Mouse (Mus musculus) small intestine, adult 2 months (tissue): ENCODE data around the gene Rpl35. TPM values are rescaled to one million over a fixed set of nuclear protein-coding genes. Genes with fewer than 3 reads are reported as not detected.

Experiments
- H3K27ac ChIP-seq: fragments of 200-500 bp; 2 replicates; pipeline ENCODE4 v1.5.1; 2012; ENCODE audit warnings: low read depth, low read length, control low read depth, inconsistent platforms; ENCODE audit not compliant: insufficient read depth
- H3K27me3 ChIP-seq: fragments of 200-500 bp; 2 replicates; pipeline ENCODE4 v1.6.1; 2012; ENCODE audit warnings: mild to moderate bottlenecking, moderate library complexity, low read length, inconsistent platforms; ENCODE audit not compliant: control insufficient read depth, insufficient read depth
- H3K36me3 ChIP-seq: fragments of 200-500 bp; 2 replicates; pipeline ENCODE4 v1.6.1; 2012; ENCODE audit warnings: mild to moderate bottlenecking, low read length, control low read depth, inconsistent platforms; ENCODE audit not compliant: control insufficient read depth, insufficient read depth
- H3K4me1 ChIP-seq: fragments of 200-500 bp; 2 replicates; pipeline ENCODE4 v1.6.1; 2012; ENCODE audit warnings: low read length, inconsistent platforms, mixed read lengths; ENCODE audit not compliant: control insufficient read depth, insufficient read depth, insufficient read length
- H3K4me3 ChIP-seq: fragments of 200-500 bp; 2 replicates; pipeline ENCODE4 v1.5.1; 2012; ENCODE audit warnings: low read depth, mild to moderate bottlenecking, control low read depth, inconsistent platforms, low read length, moderate library complexity
- CTCF ChIP-seq: fragments of 200-500 bp; IDR thresholded peaks from 2 replicates; pipeline ENCODE4 v1.5.1; 2012; ENCODE audit warnings: low read depth, mild to moderate bottlenecking, control low read depth, inconsistent platforms, low read length, moderate library complexity, mixed read lengths; ENCODE audit not compliant: insufficient replicate concordance, insufficient read length; ENCODE audit errors: extremely low read depth
- POLR2A ChIP-seq: fragments of 200-500 bp; IDR thresholded peaks from 2 replicates; pipeline ENCODE4 v1.6.1; 2012; ENCODE audit warnings: low read depth, mild to moderate bottlenecking, control low read depth, inconsistent platforms, low read length, moderate library complexity
- WGBS: fragments of 180-500 bp; shearing (Covaris S2); methylation state at CpG from one replicate; pipeline ENCODE4 v1.1.7; 2018; 5-methylcytosine and 5-hydroxymethylcytosine counted together
- polyA plus RNA-seq: library from polyadenylated mRNA; depleted of rRNA; stranded (reverse); fragments of >200 nt; gene quantifications from 2 replicates; pipeline ENCODE4 v1.2.3, GENCODE M21; 2012; rRNA removed

Rpl35 gene
- 34.0 and 67.2 TPM in 2 replicates for polyA plus RNA-seq

DNA sequence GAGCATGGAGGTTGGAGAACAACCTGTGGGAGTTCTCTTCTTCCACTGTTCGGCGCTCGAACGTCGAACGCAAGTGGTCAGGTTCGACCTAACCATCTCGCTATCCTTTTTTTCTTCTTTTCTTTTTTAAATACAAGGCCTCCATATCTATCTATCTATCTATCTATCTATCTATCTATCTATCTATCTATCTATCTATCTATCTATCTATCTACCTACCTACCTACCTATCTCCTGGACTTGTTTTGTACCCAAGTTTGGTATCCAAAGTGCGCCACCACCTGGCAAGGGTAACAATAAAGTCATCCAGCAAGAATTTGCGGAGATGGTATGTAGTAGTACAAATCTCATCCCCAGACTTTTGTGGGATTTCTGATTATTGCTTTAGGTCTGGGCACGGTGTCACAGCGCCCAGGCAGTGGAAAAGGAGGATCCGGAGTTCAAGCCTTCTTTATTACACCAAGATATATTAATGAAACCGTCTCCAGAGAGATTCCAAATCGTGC, at the start of gene Rpl35:
Rpl35 (minus strand) TSS at position 51 of the 506 bp plus-strand sequence.
- Histone ChIP-seq H3K4me3 (peak within 1 kb of the TSS; percentile 98), H3K27ac (peak within 1 kb of the TSS; percentile 69), H3K36me3 (peaks cover 25% of the 10 kb centered on the region), H3K4me1 (peaks cover 12% of the 10 kb centered on the region; the same call in 1 of the 2 replicates), H3K27me3 (no peaks in the 10 kb centered on the region)
- TF ChIP-seq CTCF (no peak), POLR2A (no peak)
- WGBS, result 4% methylated on average over 15 of the region's 15 CpGs

GRCm38 (mm10) chr2:39048515-39048914, 43.1 kb upstream of the Rpl35 start:
- Histone ChIP-seq H3K36me3 (peaks cover 62% of the 10 kb centered on the region), H3K27ac (no peak overlapping the region), H3K4me1 (no peaks in the 10 kb centered on the region), H3K4me3 (no peak overlapping the region), H3K27me3 (no peaks in the 10 kb centered on the region)
- no peak for TF ChIP-seq POLR2A
- no peak for TF ChIP-seq CTCF
- 96% methylated on average over 1 of the region's 1 CpGs for WGBS

- Histone ChIP-seq H3K27me3 (no peaks in the 10 kb centered on the region), H3K4me3 (no peak overlapping the region), H3K27ac (no peak overlapping the region), H3K4me1 (no peaks in the 10 kb centered on the region), H3K36me3 (peaks cover 57% of the 10 kb centered on the region)
- 95% methylated on average over 1 of the region's 1 CpGs for WGBS
- no peak for TF ChIP-seq POLR2A
- TF ChIP-seq CTCF, result no peak
These were observed 34.8 kb upstream of the Rpl35 start for GRCm38 (mm10) chr2:39040215-39040614.

- no peak overlapping the region for H3K27ac ChIP-seq
- H3K27me3 ChIP-seq, result no peaks in the 10 kb centered on the region
- peaks cover 63% of the 10 kb centered on the region for H3K36me3 ChIP-seq
- H3K4me1 ChIP-seq, result no peaks in the 10 kb centered on the region
- no peak overlapping the region for H3K4me3 ChIP-seq
- TF ChIP-seq POLR2A, result no peak
- TF ChIP-seq CTCF, result no peak
- 100% methylated on average over 1 of the region's 1 CpGs for WGBS
These were observed 26.2 kb upstream of the Rpl35 start for GRCm38 (mm10) chr2:39031611-39032010.

GRCm38 (mm10) chr2:39020004-39020403, 14.6 kb upstream of the Rpl35 start:
- Histone ChIP-seq H3K4me1 (no peaks in the 10 kb centered on the region), H3K4me3 (no peak overlapping the region), H3K27me3 (no peaks in the 10 kb centered on the region), H3K27ac (no peak overlapping the region), H3K36me3 (peaks cover 78% of the 10 kb centered on the region)
- TF ChIP-seq POLR2A (no peak), CTCF (no peak)
- WGBS, result 91% methylated on average over 1 of the region's 1 CpGs

GRCm38 (mm10) chr2:39016581-39016980, 11.2 kb upstream of the Rpl35 start:
- Histone ChIP-seq H3K27me3 (no peaks in the 10 kb centered on the region), H3K27ac (no peak overlapping the region), H3K4me1 (no peaks in the 10 kb centered on the region), H3K36me3 (peaks cover 67% of the 10 kb centered on the region), H3K4me3 (no peak overlapping the region)
- TF ChIP-seq CTCF, result no peak
- 74% methylated on average over 3 of the region's 3 CpGs for WGBS

- no peaks in the 10 kb centered on the region for H3K27me3 ChIP-seq
- H3K4me3 ChIP-seq, result no peak overlapping the region
- 85% methylated on average over 7 of the region's 7 CpGs for WGBS
- peaks cover 6% of the 10 kb centered on the region; the same call in 1 of the 2 replicates for H3K4me1 ChIP-seq
- H3K36me3 ChIP-seq, result peaks cover 38% of the 10 kb centered on the region
- no peak overlapping the region for H3K27ac ChIP-seq
- TF ChIP-seq CTCF, result no peak
- no peak for TF ChIP-seq POLR2A
These were observed 7.4 kb upstream of the Rpl35 start for GRCm38 (mm10) chr2:39012768-39013279.
